Mouse (Mus musculus): ENCODE results near the gene Tnfsf13.
"Not testable (repeated sequence)": the region's sequence is repeated elsewhere in the genome, so short reads cannot be mapped to it uniquely, and the experiment has no call there.

The Tnfsf13 gene

GRCm38 (mm10) chr11:69703814-69704612 lies 18.4 kb upstream of the Tnfsf13 start:
- no peak for DNase-seq

GRCm38 (mm10) chr11:69703381-69703780 lies 17.8 kb upstream of the Tnfsf13 start:
- not testable (repeated sequence) for DNase-seq

- not testable (repeated sequence) for DNase-seq
These were observed 17.3 kb upstream of the Tnfsf13 start for GRCm38 (mm10) chr11:69702886-69703285.

- DNase-seq = no peak
These were observed 14.0 kb upstream of the Tnfsf13 start for GRCm38 (mm10) chr11:69699595-69699994.

GRCm38 (mm10) chr11:69698574-69698973 lies 13.0 kb upstream of the Tnfsf13 start:
- DNase-seq = no peak

- DNase-seq = no peak
These were observed 11.8 kb upstream of the Tnfsf13 start for GRCm38 (mm10) chr11:69697396-69697795.

- peak; percentile 78 for DNase-seq
These were observed 10.0 kb upstream of the Tnfsf13 start, which contains the start of the genes Tnfsf12 and Tnfsfm13 for GRCm38 (mm10) chr11:69695361-69696181. Gene Tnfsf12, minus strand, starts transcription at chr11:69695849. Gene Tnfsfm13, minus strand, starts transcription at chr11:69696098.

GRCm38 (mm10) chr11:69695046-69695360 lies 9.4 kb upstream of the Tnfsf13 start:
- DNase-seq = no peak

GRCm38 (mm10) chr11:69693421-69693965 lies 7.9 kb upstream of the Tnfsf13 start:
- no peak for DNase-seq

- DNase-seq = peak; percentile 78
These were observed 7.3 kb upstream of the Tnfsf13 start for GRCm38 (mm10) chr11:69692863-69693262.

GRCm38 (mm10) chr11:69692196-69692811 lies 6.7 kb upstream of the Tnfsf13 start:
- peak; percentile 63 for DNase-seq

GRCm38 (mm10) chr11:69689891-69690290 lies 4.3 kb upstream of the Tnfsf13 start:
- peak; percentile 58 for DNase-seq

- no peak for DNase-seq
These were observed 1.5 kb upstream of the Tnfsf13 start for GRCm38 (mm10) chr11:69687061-69687460.

- DNase-seq = peak; percentile 69
These were observed 793 bp upstream of the Tnfsf13 start for GRCm38 (mm10) chr11:69686377-69686776.

GRCm38 (mm10) chr11:69684936-69685335 lies 648 bp downstream of the Tnfsf13 start:
- no peak for DNase-seq

- DNase-seq = no peak
These were observed 1.3 kb downstream of the Tnfsf13 start for GRCm38 (mm10) chr11:69684128-69684745.

GRCm38 (mm10) chr11:69683576-69683975 lies 2.0 kb downstream of the Tnfsf13 start:
- no peak for DNase-seq

GRCm38 (mm10) chr11:69682840-69683533 lies 2.6 kb downstream of the Tnfsf13 start:
- DNase-seq = peak; percentile 80

- DNase-seq = peak; percentile 37
These were observed 3.3 kb downstream of the Tnfsf13 start for GRCm38 (mm10) chr11:69682209-69682839.

- peak; percentile 94 for DNase-seq
These were observed 4.0 kb downstream of the Tnfsf13 start, which contains the start of gene Senp3 for GRCm38 (mm10) chr11:69681314-69682208. Gene Senp3, minus strand, starts transcription at chr11:69682084.

All from kidney, adult 11 months (tissue).